Mouse (Mus musculus) midbrain, embryonic 13.5 days (tissue): ENCODE results near the gene Klhdc4. TPM values are rescaled to one million over a fixed set of nuclear protein-coding genes. Genes with fewer than 3 reads are reported as not detected.

ENCODE experiments used
- ATAC-seq: fragments of 200-750 bp; cut with Nextera tagmentation; 2 replicates; pipeline ENCODE4 v1.8.0; 2017; ENCODE audit warnings: mild to moderate bottlenecking, moderate TSS enrichment, moderate library complexity
- H3K27ac ChIP-seq: fragments of 300-500 bp; sonication (generic); 2 replicates; pipeline ENCODE4 v1.5.1; 2015; ENCODE audit warnings: inconsistent platforms, mild to moderate bottlenecking, moderate library complexity
- H3K27me3 ChIP-seq: fragments of 300-500 bp; sonication (generic); 2 replicates; pipeline ENCODE4 v1.6.1; 2015; ENCODE audit warnings: mild to moderate bottlenecking, inconsistent platforms
- H3K36me3 ChIP-seq: fragments of 300-500 bp; sonication (generic); 2 replicates; pipeline ENCODE4 v1.6.1; 2015; ENCODE audit warnings: mild to moderate bottlenecking, inconsistent platforms
- H3K4me1 ChIP-seq: fragments of 300-500 bp; sonication (generic); replicated peaks from 2 replicates; pipeline ENCODE4 v1.6.1; 2015; ENCODE audit warnings: inconsistent platforms
- H3K4me2 ChIP-seq: fragments of 300-500 bp; sonication (generic); replicated peaks from 2 replicates; pipeline ENCODE4 v1.6.1; 2015; ENCODE audit warnings: moderate library complexity, mild to moderate bottlenecking, inconsistent platforms
- H3K4me3 ChIP-seq: fragments of 300-500 bp; sonication (generic); replicated peaks from 2 replicates; pipeline ENCODE4 v1.5.1; 2015; ENCODE audit warnings: mild to moderate bottlenecking, inconsistent platforms
- H3K9ac ChIP-seq: fragments of 300-500 bp; sonication (generic); replicated peaks from 2 replicates; pipeline ENCODE4 v1.6.1; 2015; ENCODE audit warnings: mild to moderate bottlenecking, inconsistent platforms
- H3K9me3 ChIP-seq: fragments of 300-500 bp; sonication (generic); 2 replicates; pipeline ENCODE4 v1.6.1; 2016; ENCODE audit warnings: mild to moderate bottlenecking, inconsistent platforms
- WGBS: fragments of 180-500 bp; shearing (Covaris S2); methylation state at CpG from one replicate; pipeline ENCODE4 v1.1.7; 2015; 5-methylcytosine and 5-hydroxymethylcytosine counted together
- polyA plus RNA-seq: library from polyadenylated mRNA; unstranded; fragments of >200 nt; fragmentation: Nextera tagmentation; extraction: Ambion mirVana; gene quantifications from 2 replicates; pipeline ENCODE4 v1.2.1, GENCODE M21; 2015

Klhdc4 gene
- polyA plus RNA-seq, 1 experiment from 2014 or later: 45.5 TPM

- H3K36me3 ChIP-seq: no peaks in the 10 kb centered on the region
- no peak for ATAC-seq
- no peak overlapping the region for H3K4me3 ChIP-seq
- H3K9ac ChIP-seq: no peak overlapping the region
- no peak overlapping the region for H3K4me2 ChIP-seq
- WGBS: 71% methylated on average over 6 of the region's 6 CpGs
- H3K9me3 ChIP-seq: no peaks in the 10 kb centered on the region
- peaks cover 15% of the 10 kb centered on the region for H3K4me1 ChIP-seq
- H3K27ac ChIP-seq: no peak overlapping the region
- H3K27me3 ChIP-seq: peaks cover 5% of the 10 kb centered on the region; the same call in 1 of the 2 replicates
Measured at GRCm38 (mm10) chr8:121847987-121848386, 18.6 kb upstream of the Klhdc4 start.

DNA sequence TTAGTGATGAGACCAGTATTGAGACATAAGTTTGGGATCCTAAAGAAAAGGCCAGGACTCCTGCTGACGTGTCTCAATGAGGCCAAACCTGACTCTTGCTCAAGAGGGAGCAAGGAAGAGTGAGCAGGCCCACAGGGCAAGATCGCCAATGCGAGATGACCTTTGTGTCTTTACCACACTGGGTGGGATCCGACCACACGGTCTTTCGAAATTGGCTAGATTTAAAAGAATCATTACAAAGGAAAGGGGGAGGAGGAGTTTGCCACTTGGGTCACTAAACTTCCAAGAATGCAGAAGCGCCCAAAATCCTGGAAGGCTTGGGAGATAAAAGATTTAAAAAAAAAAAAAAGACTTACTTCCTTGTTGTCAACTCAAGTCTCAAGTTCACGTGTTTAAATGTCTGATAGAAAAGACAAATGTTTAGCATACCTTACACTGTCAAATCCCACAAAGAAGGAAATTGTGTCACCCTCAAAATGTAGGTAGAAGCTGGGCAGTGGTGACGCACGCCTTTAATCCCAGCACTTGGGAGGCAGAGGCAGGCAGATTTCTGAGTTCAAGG is 18.0 kb upstream of the Klhdc4 start:
- no peak for ATAC-seq
- Histone ChIP-seq H3K36me3 (no peaks in the 10 kb centered on the region), H3K9me3 (no peaks in the 10 kb centered on the region), H3K27me3 (peaks cover 4% of the 10 kb centered on the region; the same call in 1 of the 2 replicates), H3K27ac (no peak overlapping the region), H3K4me2 (no peak overlapping the region), H3K4me1 (peaks cover 15% of the 10 kb centered on the region), H3K4me3 (no peak overlapping the region), H3K9ac (no peak overlapping the region)
- 68% methylated on average over 10 of the region's 10 CpGs for WGBS

- Histone ChIP-seq H3K4me2 (no peak overlapping the region), H3K27me3 (no peaks in the 10 kb centered on the region), H3K36me3 (no peaks in the 10 kb centered on the region), H3K9ac (no peak overlapping the region), H3K27ac (no peak overlapping the region), H3K4me1 (peaks cover 13% of the 10 kb centered on the region), H3K9me3 (no peaks in the 10 kb centered on the region), H3K4me3 (no peak overlapping the region)
- ATAC-seq: no peak
Measured at GRCm38 (mm10) chr8:121846815-121847214, 17.4 kb upstream of the Klhdc4 start.

DNA sequence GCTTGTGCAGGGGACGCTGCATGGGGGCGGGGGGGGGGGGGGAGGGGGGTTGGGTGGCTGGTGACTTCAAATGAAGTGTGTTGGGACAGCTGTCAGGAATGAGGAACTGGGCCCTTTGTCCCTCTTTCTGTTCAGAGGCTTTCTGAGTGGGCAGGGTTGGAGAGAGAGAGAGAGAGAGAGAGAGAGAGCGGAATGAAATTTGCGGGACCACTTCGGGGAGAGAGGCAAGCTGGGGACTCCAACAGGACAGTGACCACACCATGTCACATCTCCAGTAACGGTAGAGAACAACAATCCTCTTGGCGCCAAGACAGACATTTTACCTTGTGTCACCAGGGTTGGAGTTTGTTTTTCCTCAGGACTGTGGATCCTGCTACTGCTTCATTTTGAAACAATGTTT is 15.4 kb upstream of the Klhdc4 start:
- no peaks in the 10 kb centered on the region for H3K27me3 ChIP-seq
- H3K4me2 ChIP-seq: no peak overlapping the region
- no peaks in the 10 kb centered on the region for H3K4me1 ChIP-seq
- H3K27ac ChIP-seq: no peak overlapping the region
- H3K9ac ChIP-seq: no peak overlapping the region
- no peaks in the 10 kb centered on the region for H3K36me3 ChIP-seq
- no peaks in the 10 kb centered on the region for H3K9me3 ChIP-seq
- H3K4me3 ChIP-seq: no peak overlapping the region
- WGBS: 51% methylated on average over 6 of the region's 7 CpGs
- no peak for ATAC-seq

GRCm38 (mm10) chr8:121843184-121843733 is 13.9 kb upstream of the Klhdc4 start:
- ATAC-seq: no peak
- WGBS: 78% methylated on average over 3 of the region's 3 CpGs
- no peaks in the 10 kb centered on the region for H3K36me3 ChIP-seq

GRCm38 (mm10) chr8:121842064-121842955 is 12.9 kb upstream of the Klhdc4 start:
- no peaks in the 10 kb centered on the region for H3K9me3 ChIP-seq
- no peak for ATAC-seq
- H3K36me3 ChIP-seq: no peaks in the 10 kb centered on the region
- no peak overlapping the region for H3K27ac ChIP-seq
- H3K4me1 ChIP-seq: no peaks in the 10 kb centered on the region
- H3K27me3 ChIP-seq: no peaks in the 10 kb centered on the region
- H3K4me3 ChIP-seq: no peak overlapping the region
- 84% methylated on average over 8 of the region's 8 CpGs for WGBS
- H3K4me2 ChIP-seq: no peak overlapping the region
- no peak overlapping the region for H3K9ac ChIP-seq

More at GRCm38 (mm10) chr8:121843184-121843733, 13.9 kb upstream of the Klhdc4 start:
- Histone ChIP-seq H3K4me2 (no peak overlapping the region), H3K4me1 (no peaks in the 10 kb centered on the region), H3K27me3 (no peaks in the 10 kb centered on the region), H3K9me3 (no peaks in the 10 kb centered on the region), H3K27ac (no peak overlapping the region), H3K9ac (no peak overlapping the region), H3K4me3 (no peak overlapping the region)

- H3K4me1 ChIP-seq: no peaks in the 10 kb centered on the region
- H3K9me3 ChIP-seq: no peaks in the 10 kb centered on the region
- no peak overlapping the region for H3K27ac ChIP-seq
- no peaks in the 10 kb centered on the region for H3K27me3 ChIP-seq
- 0 out of 2 replicates have a peak, but pooled peaks have one; percentile 40 for ATAC-seq
- H3K4me2 ChIP-seq: no peak overlapping the region
- H3K4me3 ChIP-seq: no peak overlapping the region
- H3K36me3 ChIP-seq: no peaks in the 10 kb centered on the region
- no peak overlapping the region for H3K9ac ChIP-seq
- WGBS: 51% methylated on average over 8 of the region's 8 CpGs
Measured at GRCm38 (mm10) chr8:121841242-121841641, 11.9 kb upstream of the Klhdc4 start.

- Histone ChIP-seq H3K4me1 (peaks cover 20% of the 10 kb centered on the region), H3K27ac (0 out of 2 replicates have a peak overlapping the region, but pooled peaks have one; percentile 25), H3K4me2 (no peak overlapping the region), H3K36me3 (no peaks in the 10 kb centered on the region), H3K9me3 (no peaks in the 10 kb centered on the region), H3K9ac (no peak overlapping the region), H3K4me3 (no peak overlapping the region), H3K27me3 (no peaks in the 10 kb centered on the region)
- no peak for ATAC-seq
- 17% methylated on average over 6 of the region's 6 CpGs for WGBS
Measured at GRCm38 (mm10) chr8:121832503-121832902, 3.1 kb upstream of the Klhdc4 start.

GRCm38 (mm10) chr8:121832061-121832460 is 2.7 kb upstream of the Klhdc4 start:
- WGBS: 89% methylated on average over 2 of the region's 2 CpGs
- ATAC-seq: no peak

DNA sequence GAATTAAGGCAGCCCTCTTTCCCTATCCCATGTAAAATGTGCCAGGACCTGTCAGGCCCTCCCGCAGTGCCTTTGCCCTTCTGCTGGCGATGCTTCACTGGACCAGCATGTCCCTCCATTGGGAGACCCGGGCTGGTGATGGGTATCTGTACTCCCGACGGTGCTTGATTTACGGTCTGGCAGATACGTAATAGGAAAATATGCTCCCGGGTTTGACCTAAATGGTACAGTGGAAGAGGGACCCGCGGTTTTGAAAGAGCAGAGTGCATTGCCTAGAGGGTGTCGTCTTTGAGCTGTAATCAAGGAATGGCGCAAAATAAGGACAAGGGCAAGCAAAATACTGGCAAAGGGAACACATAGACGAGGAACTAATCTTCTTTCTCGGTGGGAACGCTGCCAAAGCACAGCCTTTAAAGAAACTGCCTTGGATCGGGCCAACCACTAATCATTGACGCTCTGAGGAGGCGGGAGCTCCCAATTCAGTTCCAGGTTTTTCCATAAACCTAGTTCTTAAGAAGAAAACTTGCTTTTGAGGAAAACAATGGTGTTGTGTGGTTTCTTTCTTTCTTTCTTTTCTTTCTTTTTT is 501 bp upstream of the Klhdc4 start:
- peaks cover 20% of the 10 kb centered on the region for H3K4me1 ChIP-seq
- no peaks in the 10 kb centered on the region for H3K9me3 ChIP-seq
- H3K4me2 ChIP-seq: peak overlapping the region; percentile 98
- H3K27ac ChIP-seq: peak overlapping the region; percentile 54
- H3K36me3 ChIP-seq: no peaks in the 10 kb centered on the region
- H3K27me3 ChIP-seq: no peaks in the 10 kb centered on the region
- WGBS: 19% methylated on average over 18 of the region's 18 CpGs
- peak; percentile 88; the same call in 1 of the 2 replicates for ATAC-seq
- H3K9ac ChIP-seq: peak overlapping the region; percentile 86
- peak overlapping the region; percentile 94 for H3K4me3 ChIP-seq

More at GRCm38 (mm10) chr8:121832061-121832460, 2.7 kb upstream of the Klhdc4 start:
- Histone ChIP-seq H3K27ac (0 out of 2 replicates have a peak overlapping the region, but pooled peaks have one; percentile 25), H3K4me1 (peaks cover 20% of the 10 kb centered on the region), H3K4me3 (no peak overlapping the region), H3K4me2 (no peak overlapping the region), H3K9ac (no peak overlapping the region), H3K27me3 (no peaks in the 10 kb centered on the region), H3K36me3 (no peaks in the 10 kb centered on the region), H3K9me3 (no peaks in the 10 kb centered on the region)

GRCm38 (mm10) chr8:121828376-121829023 is 869 bp downstream of the Klhdc4 start:
- Histone ChIP-seq H3K27ac (peak overlapping the region; percentile 54; the same call in 1 of the 2 replicates), H3K9ac (peak overlapping the region; percentile 86)
- ATAC-seq: no peak

More at GRCm38 (mm10) chr8:121828376-121829023, 869 bp downstream of the Klhdc4 start:
- no peaks in the 10 kb centered on the region for H3K36me3 ChIP-seq
- peak overlapping the region; percentile 94 for H3K4me3 ChIP-seq
- H3K27me3 ChIP-seq: no peaks in the 10 kb centered on the region
- 37% methylated on average over 10 of the region's 10 CpGs for WGBS
- peak overlapping the region; percentile 98 for H3K4me2 ChIP-seq
- H3K4me1 ChIP-seq: peaks cover 20% of the 10 kb centered on the region
- H3K9me3 ChIP-seq: no peaks in the 10 kb centered on the region
